Comparison of ENCODE assay signal across 25 mouse cellular contexts in genomic region chr12:64137997-64138396, GRCm38 (mm10).
A peak's percentile ranks its signal among the peaks of the same experiment; 100 is the strongest.
DNase-seq lines count a peak whose midpoint lies in the region; ATAC-seq lines count a peak whose summit lies in the region.
"Had no signal": no experiment of that assay in that cellular context is flagged by ENCODE, and none has a peak within 500 bp of the region (broad histone marks: within the 10 kb centered on the region; RNA-seq: fewer than 3 reads in every experiment).

No protein-coding gene starts in this region.

- H3K27ac ChIP-seq in kidney, embryonic 14.5 days (ENCODE audit: low read depth, low read length): no peak overlapping the region
- H3K27ac ChIP-seq: embryonic facial prominence, embryonic 15.5 days; forebrain, embryonic 10.5 days; gastrocnemius, adult 2 months; heart, embryonic 10.5 days; hindbrain, embryonic 12.5 days had no signal

- no peak overlapping the region for H3K9ac ChIP-seq in kidney, embryonic 14.5 days (ENCODE audit: low read depth, low read length)
- H3K9ac ChIP-seq: embryonic facial prominence, embryonic 15.5 days; hindbrain, embryonic 12.5 days had no signal

- no peaks in the 10 kb centered on the region for H3K4me1 ChIP-seq in kidney, embryonic 14.5 days (ENCODE audit: control insufficient read depth, insufficient read depth, low read length)
- H3K4me1 ChIP-seq: embryonic facial prominence, embryonic 15.5 days; forebrain, embryonic 10.5 days; heart, embryonic 10.5 days; hindbrain, embryonic 12.5 days had no signal

- no peaks in the 10 kb centered on the region for H3K27me3 ChIP-seq in kidney, embryonic 14.5 days (ENCODE audit: control insufficient read depth, insufficient read depth, low read length)
- H3K27me3 ChIP-seq: embryonic facial prominence, embryonic 15.5 days; hindbrain, embryonic 12.5 days had no signal

- intact Hi-C loops in left cerebral cortex, postnatal 14 days (cut with DNase I): no loop called here

- H3K4me3 ChIP-seq in kidney, embryonic 14.5 days (ENCODE audit: low read length): no peak overlapping the region
- H3K4me3 ChIP-seq: embryonic facial prominence, embryonic 15.5 days; erythroblast, embryonic 14.5 days; forebrain, embryonic 10.5 days; gastrocnemius, adult 2 months; heart, embryonic 10.5 days; hindbrain, embryonic 12.5 days had no signal

- H3K36me3 ChIP-seq in kidney, embryonic 14.5 days (ENCODE audit: control insufficient read depth, insufficient read depth, low read length): no peaks in the 10 kb centered on the region
- H3K36me3 ChIP-seq: embryonic facial prominence, embryonic 15.5 days; forebrain, embryonic 10.5 days; heart, embryonic 10.5 days; hindbrain, embryonic 12.5 days had no signal

- WGBS in kidney, embryonic 14.5 days: 64% methylated on average over 1 of the region's 1 CpGs

- ATAC-seq in kidney, embryonic 14.5 days (ENCODE audit: low FRiP score, low TSS enrichment): peak; percentile 28; the same call in 1 of the 2 replicates
- no peak for ATAC-seq in megakaryocyte progenitor cell, adult 5-6 weeks (replicated peaks; ENCODE audit: poor library complexity)
- ATAC-seq: forebrain, embryonic 14.5 days; hindbrain, embryonic 16.5 days had no signal

- no peaks in the 10 kb centered on the region for H3K9me3 ChIP-seq in kidney, embryonic 14.5 days (ENCODE audit: control insufficient read depth, low read length)
- H3K9me3 ChIP-seq: embryonic facial prominence, embryonic 15.5 days; forebrain, embryonic 10.5 days; heart, embryonic 10.5 days; hindbrain, embryonic 12.5 days had no signal

- no peak for DNase-seq in kidney, postnatal 4 days
- peak; percentile 1 to 13 for DNase-seq in left cerebral cortex, adult 9 months (ENCODE audit: low spot score in 2 of 2)
- no peak for DNase-seq in left cerebral cortex, postnatal 14 days (ENCODE audit: low spot score in 2 of 2)
- DNase-seq in 416B (ENCODE audit: low read depth): peak; percentile 19
- DNase-seq in mesoderm, embryonic 11.5 days (ENCODE audit: low read depth, low spot score): peak; percentile 0
- DNase-seq: adrenal gland, adult 2 months; adrenal gland, postnatal 36 days; cerebellum, adult 11 months; cerebellum, adult 8-10 months; cerebellum, postnatal 14 days; embryo, embryonic 11 days; gastrocnemius, adult 2 months; gastrocnemius, postnatal 36 days; heart, adult 11 months; heart, postnatal 10 days; heart, postnatal 4 days had no signal

- no peak overlapping the region for H3K4me2 ChIP-seq in kidney, embryonic 14.5 days (replicated peaks; ENCODE audit: low read depth, low read length)
- H3K4me2 ChIP-seq: embryonic facial prominence, embryonic 15.5 days; hindbrain, embryonic 12.5 days had no signal

Comparison
In these comparisons a context has a peak if more than half of its experiments do, and no peak if none do; other contexts are left out.
1. DNase-seq: peak in left cerebral cortex, adult 9 months (2 of 2), 416B (single experiment) and mesoderm, embryonic 11.5 days (single experiment); none in kidney, postnatal 4 days (0 of 2) and left cerebral cortex, postnatal 14 days (0 of 2).